Mouse (Mus musculus) liver, embryonic 14.5 days (tissue): ENCODE data around the gene Zfp64. TPM values are rescaled to one million over a fixed set of nuclear protein-coding genes. Genes with fewer than 3 reads are reported as not detected.

Source experiments
- ATAC-seq: fragments of 200-750 bp; cut with Nextera tagmentation; 2 replicates; pipeline ENCODE4 v1.8.0; 2017; ENCODE audit warnings: moderate number of reproducible peaks, mild to moderate bottlenecking, moderate library complexity; ENCODE audit not compliant: insufficient read depth
- DNase-seq, 3 experiments: peaks; one replicate each; pipeline ENCODE4 v3.0.0-alpha.2; 2012 to 2013; ENCODE audit warnings: low read depth in 3 of 3, low spot score in 3 of 3
- H3K27ac ChIP-seq: fragments of 300-500 bp; sonication (generic); 2 replicates; pipeline ENCODE4 v1.5.1; 2014; ENCODE audit warnings: moderate library complexity, mild to moderate bottlenecking, control low read depth, inconsistent platforms
- H3K27me3 ChIP-seq: fragments of 300-500 bp; sonication (generic); 2 replicates; pipeline ENCODE4 v1.6.1; 2014; ENCODE audit warnings: mild to moderate bottlenecking, low read length, moderate library complexity; ENCODE audit not compliant: control insufficient read depth, insufficient read depth
- H3K36me3 ChIP-seq: fragments of 300-500 bp; sonication (generic); replicated peaks from 2 replicates; pipeline ENCODE4 v1.6.1; 2014; ENCODE audit warnings: low read depth; ENCODE audit not compliant: control insufficient read depth, insufficient read depth
- H3K4me1 ChIP-seq, 2 experiments: fragments of 200-500 bp in 1 of 2; fragments of 300-500 bp in 1 of 2; sonication (generic) in 1 of 2; replicated peaks; 2 replicates each; pipeline ENCODE4 v1.6.1; 2012 to 2014; ENCODE audit warnings: antibody characterized with exemption in 1 of 2, inconsistent platforms in 1 of 2, low read length in 1 of 2; ENCODE audit not compliant: control insufficient read depth in 2 of 2, insufficient read depth in 2 of 2
- H3K4me2 ChIP-seq: fragments of 300-500 bp; sonication (generic); 2 replicates; pipeline ENCODE4 v1.6.1; 2014; ENCODE audit warnings: low read depth, mild to moderate bottlenecking, control low read depth, moderate library complexity
- H3K4me3 ChIP-seq, 2 experiments: fragments of 200-500 bp in 1 of 2; fragments of 300-500 bp in 1 of 2; sonication (generic) in 1 of 2; 2 replicates each; pipeline ENCODE4 v1.5.1; 2012 to 2014; ENCODE audit warnings: low read depth in 2 of 2, low read length in 2 of 2, mild to moderate bottlenecking in 2 of 2, control low read depth in 1 of 2, inconsistent platforms in 1 of 2, moderate library complexity in 1 of 2; ENCODE audit not compliant: insufficient read depth in 1 of 2
- H3K9ac ChIP-seq: fragments of 300-500 bp; sonication (generic); replicated peaks from 2 replicates; pipeline ENCODE4 v1.6.1; 2014; ENCODE audit warnings: mild to moderate bottlenecking, control low read depth, moderate library complexity
- H3K9me3 ChIP-seq: fragments of 300-500 bp; sonication (generic); 2 replicates; pipeline ENCODE4 v1.6.1; 2016; ENCODE audit warnings: low read length, mixed read lengths; ENCODE audit not compliant: control insufficient read depth
- CTCF ChIP-seq: IDR thresholded peaks from 2 replicates; pipeline ENCODE4 v1.5.1; 2016; ENCODE audit warnings: antibody characterized with exemption, low read depth, control low read depth
- EP300 ChIP-seq: IDR thresholded peaks from 2 replicates; pipeline ENCODE4 v1.6.1; 2016; ENCODE audit warnings: antibody characterized with exemption, low read depth
- WGBS: fragments of 180-500 bp; shearing (Covaris S2); extraction: QIAGEN DNeasy Blood & Tissue Kit; methylation state at CpG from one replicate; pipeline ENCODE4 v1.1.7; 2014; ENCODE audit not compliant: insufficient replicate concordance; 5-methylcytosine and 5-hydroxymethylcytosine counted together
- polyA plus RNA-seq, 2 experiments: library from polyadenylated mRNA; depleted of rRNA in 1 of 2; stranded (reverse) in 1 of 2; unstranded in 1 of 2; fragments of >200 nt; fragmentation: Nextera tagmentation in 1 of 2; extraction: Ambion mirVana in 1 of 2; gene quantifications; 2 replicates each; pipeline versions ENCODE4 v1.2.1 to v1.2.3; 2012 to 2014

Zfp64 gene
- polyA plus RNA-seq, 2 experiments: 7.1 to 7.2 TPM

- Histone ChIP-seq H3K4me1 (no peaks in the 10 kb centered on the region), H3K27ac (no peak overlapping the region), H3K36me3 (no peaks in the 10 kb centered on the region), H3K4me2 (no peak overlapping the region), H3K9me3 (no peaks in the 10 kb centered on the region), H3K27me3 (no peaks in the 10 kb centered on the region), H3K9ac (no peak overlapping the region), H3K4me3 (no peak overlapping the region)
- DNase-seq: no peak
- WGBS: 67% methylated on average over 8 of the region's 8 CpGs
- TF ChIP-seq EP300 (no peak), CTCF (no peak)
- ATAC-seq: no peak
Measured at GRCm38 (mm10) chr2:168866942-168867341, 88.4 kb downstream of the Zfp64 start.

GRCm38 (mm10) chr2:168866436-168866835 is 89.0 kb downstream of the Zfp64 start:
- no peaks in the 10 kb centered on the region for H3K4me1 ChIP-seq
- no peak for ATAC-seq
- TF ChIP-seq EP300 (no peak), CTCF (no peak)
- 57% methylated on average over 10 of the region's 10 CpGs for WGBS
- H3K36me3 ChIP-seq: no peaks in the 10 kb centered on the region
- H3K4me3 ChIP-seq: no peak overlapping the region
- H3K27ac ChIP-seq: no peak overlapping the region
- no peak overlapping the region for H3K4me2 ChIP-seq
- no peak for DNase-seq
- no peaks in the 10 kb centered on the region for H3K9me3 ChIP-seq
- H3K27me3 ChIP-seq: no peaks in the 10 kb centered on the region
- H3K9ac ChIP-seq: no peak overlapping the region

GRCm38 (mm10) chr2:168864905-168865304 is 90.5 kb downstream of the Zfp64 start:
- TF ChIP-seq EP300: no peak
- TF ChIP-seq CTCF: no peak
- no peak overlapping the region for H3K4me3 ChIP-seq
- no peak for ATAC-seq
- no peak overlapping the region for H3K27ac ChIP-seq
- no peak overlapping the region for H3K4me2 ChIP-seq
- no peak overlapping the region for H3K9ac ChIP-seq
- DNase-seq: no peak
- H3K27me3 ChIP-seq: no peaks in the 10 kb centered on the region
- no peaks in the 10 kb centered on the region for H3K4me1 ChIP-seq
- H3K9me3 ChIP-seq: no peaks in the 10 kb centered on the region
- WGBS: 70% methylated on average over 5 of the region's 5 CpGs
- no peaks in the 10 kb centered on the region for H3K36me3 ChIP-seq

- Histone ChIP-seq H3K9me3 (no peaks in the 10 kb centered on the region), H3K4me2 (no peak overlapping the region), H3K9ac (no peak overlapping the region), H3K27me3 (no peaks in the 10 kb centered on the region), H3K4me3 (no peak overlapping the region), H3K27ac (no peak overlapping the region), H3K4me1 (no peaks in the 10 kb centered on the region), H3K36me3 (no peaks in the 10 kb centered on the region)
- DNase-seq: no peak
- 48% methylated on average over 4 of the region's 4 CpGs for WGBS
- TF ChIP-seq EP300 (no peak), CTCF (no peak)
- ATAC-seq: no peak
Measured at GRCm38 (mm10) chr2:168862694-168863093, 92.7 kb downstream of the Zfp64 start.

- 68% methylated on average over 24 of the region's 24 CpGs for WGBS
- no peak for ATAC-seq
Measured at GRCm38 (mm10) chr2:168860922-168861740, 94.3 kb downstream of the Zfp64 start.

More at GRCm38 (mm10) chr2:168860922-168861740, 94.3 kb downstream of the Zfp64 start:
- Histone ChIP-seq H3K4me3 (no peak overlapping the region), H3K9ac (no peak overlapping the region), H3K27ac (no peak overlapping the region), H3K4me1 (no peaks in the 10 kb centered on the region), H3K4me2 (no peak overlapping the region), H3K36me3 (no peaks in the 10 kb centered on the region), H3K9me3 (no peaks in the 10 kb centered on the region), H3K27me3 (no peaks in the 10 kb centered on the region)
- no peak for DNase-seq
- TF ChIP-seq EP300: no peak
- no peak for TF ChIP-seq CTCF
